Mouse (Mus musculus) lung, embryonic 14.5 days (tissue): ENCODE measurements at regions not wholly inside any gene's neighbourhood (a gene's known extent, or its start where the extent isn't known, plus 50 kb on each side); places are given as distances from the start of the nearest gene placed in this dataset.

Source experiments
- ATAC-seq: fragments of 200-750 bp; cut with Nextera tagmentation; 2 replicates; pipeline ENCODE4 v1.8.0; 2017; ENCODE audit warnings: mild to moderate bottlenecking, moderate TSS enrichment, moderate library complexity; ENCODE audit not compliant: insufficient read depth
- DNase-seq: peaks from one replicate; pipeline ENCODE4 v3.0.0-alpha.2; 2015
- H3K27ac ChIP-seq: fragments of 300-500 bp; sonication (generic); 2 replicates; pipeline ENCODE4 v1.5.1; 2014; ENCODE audit warnings: low read depth, mild to moderate bottlenecking, moderate library complexity
- H3K27me3 ChIP-seq: fragments of 300-500 bp; sonication (generic); 2 replicates; pipeline ENCODE4 v1.6.1; 2014; ENCODE audit warnings: low read length, control low read depth; ENCODE audit not compliant: insufficient read depth
- H3K36me3 ChIP-seq: fragments of 300-500 bp; sonication (generic); 2 replicates; pipeline ENCODE4 v1.6.1; 2014; ENCODE audit warnings: control low read depth; ENCODE audit not compliant: insufficient read depth
- H3K4me1 ChIP-seq: fragments of 300-500 bp; sonication (generic); 2 replicates; pipeline ENCODE4 v1.6.1; 2014; ENCODE audit warnings: antibody characterized with exemption, control low read depth; ENCODE audit not compliant: insufficient read depth
- H3K4me2 ChIP-seq: fragments of 300-500 bp; sonication (generic); 2 replicates; pipeline ENCODE4 v1.6.1; 2014; ENCODE audit warnings: mild to moderate bottlenecking
- H3K4me3 ChIP-seq: fragments of 300-500 bp; sonication (generic); 2 replicates; pipeline ENCODE4 v1.5.1; 2014; ENCODE audit warnings: low read depth, low read length
- H3K9ac ChIP-seq: fragments of 300-500 bp; sonication (generic); 2 replicates; pipeline ENCODE4 v1.6.1; 2014
- H3K9me3 ChIP-seq: fragments of 300-500 bp; sonication (generic); 2 replicates; pipeline ENCODE4 v1.6.1; 2016; ENCODE audit warnings: low read depth, low read length, control low read depth
- CTCF ChIP-seq: IDR thresholded peaks from 2 replicates; pipeline ENCODE4 v1.5.1; 2016; ENCODE audit warnings: antibody characterized with exemption, low read depth
- WGBS: fragments of 180-500 bp; shearing (Covaris S2); extraction: QIAGEN DNeasy Blood & Tissue Kit; methylation state at CpG from one replicate; pipeline ENCODE4 v1.1.7; 2014; 5-methylcytosine and 5-hydroxymethylcytosine counted together

DNA sequence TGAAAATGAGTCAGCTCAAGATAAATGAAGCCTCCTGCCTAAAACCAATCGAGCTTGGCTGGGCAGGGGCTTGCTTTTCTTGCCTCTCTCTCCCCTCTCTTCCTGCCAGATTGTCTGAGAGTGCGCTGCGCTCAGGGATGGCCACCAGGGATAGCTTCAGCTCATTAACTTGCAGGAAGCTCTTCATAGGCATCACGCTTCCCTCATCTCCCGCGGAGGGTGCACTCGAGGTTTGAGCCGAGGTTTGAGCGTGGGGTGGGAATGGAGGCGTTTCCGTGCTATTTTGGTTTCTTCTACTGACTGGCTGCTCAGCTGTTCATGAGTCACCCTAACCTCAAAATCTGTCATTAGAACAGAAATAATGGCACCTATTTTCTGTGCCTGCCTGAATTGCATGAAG is 227.7 kb downstream of the Spry2 start:
- no peak overlapping the region for H3K9ac ChIP-seq
- WGBS, result 34% methylated on average over 11 of the region's 11 CpGs
- no peaks in the 10 kb centered on the region for H3K36me3 ChIP-seq
- H3K4me1 ChIP-seq, result no peaks in the 10 kb centered on the region
- no peaks in the 10 kb centered on the region for H3K9me3 ChIP-seq
- DNase-seq, result peak; percentile 7
- no peak for ATAC-seq
- H3K4me2 ChIP-seq, result no peak overlapping the region
- no peak overlapping the region for H3K27ac ChIP-seq
- no peak overlapping the region for H3K4me3 ChIP-seq
- TF ChIP-seq CTCF, result no peak
- H3K27me3 ChIP-seq, result no peaks in the 10 kb centered on the region

DNA sequence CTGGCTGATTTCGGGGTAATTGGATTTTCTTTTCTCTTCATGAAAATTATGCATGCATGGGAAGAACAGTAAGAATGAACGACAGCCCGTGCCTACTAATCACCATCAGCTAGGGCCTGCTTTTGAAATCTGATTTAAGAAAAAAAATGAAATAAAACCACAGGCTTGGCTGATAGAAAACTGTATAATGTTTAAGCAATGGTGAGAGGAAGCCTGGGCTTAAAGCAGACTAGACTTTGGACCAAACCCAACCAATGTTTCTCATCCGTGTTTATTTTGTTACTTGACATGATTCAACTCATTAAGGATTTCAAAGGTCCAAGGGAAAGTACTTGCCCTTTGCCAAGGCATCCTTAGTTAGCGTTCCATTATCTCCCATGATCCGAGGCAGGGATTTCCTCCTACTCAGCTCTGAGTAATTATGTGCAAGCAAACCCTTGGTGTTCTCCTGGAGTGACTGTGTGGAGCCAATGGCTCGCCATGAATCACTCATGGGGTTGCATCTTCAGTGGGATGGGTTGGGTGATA is 231.9 kb downstream of the Spry2 start:
- H3K9me3 ChIP-seq, result no peaks in the 10 kb centered on the region

DNA sequence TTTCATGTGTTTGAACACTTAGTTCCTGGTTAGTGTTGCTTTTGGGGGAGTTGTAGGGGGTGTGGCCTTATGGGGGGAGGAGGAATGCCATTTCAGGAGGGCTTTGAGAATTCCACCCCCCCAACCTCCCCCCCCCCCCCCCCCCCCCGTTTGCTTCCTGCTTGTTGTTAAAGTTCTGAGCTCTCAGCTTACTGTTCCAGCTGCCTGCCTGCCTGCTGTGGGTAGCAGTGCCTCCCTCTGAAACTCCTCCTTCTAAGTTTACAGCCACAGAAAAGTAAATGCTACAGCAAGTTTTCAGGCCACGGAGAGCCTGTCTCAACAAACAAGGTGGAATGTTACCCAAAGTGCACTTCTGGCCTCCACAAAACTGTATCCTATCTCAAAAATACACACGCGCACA is 233.1 kb downstream of the Spry2 start:
- DNase-seq (no peak), ATAC-seq (no peak)
- no peaks in the 10 kb centered on the region for H3K9me3 ChIP-seq
- no peak overlapping the region for H3K27ac ChIP-seq
- H3K36me3 ChIP-seq, result no peaks in the 10 kb centered on the region
- no peak overlapping the region for H3K9ac ChIP-seq
- H3K4me2 ChIP-seq, result no peak overlapping the region
- no peak for TF ChIP-seq CTCF
- no peak overlapping the region for H3K4me3 ChIP-seq
- H3K4me1 ChIP-seq, result no peaks in the 10 kb centered on the region
- WGBS, result 81% methylated on average over 3 of the region's 4 CpGs
- H3K27me3 ChIP-seq, result no peaks in the 10 kb centered on the region

More for the DNA sequence above, 231.9 kb downstream of the Spry2 start:
- Histone ChIP-seq H3K27me3 (no peaks in the 10 kb centered on the region), H3K4me1 (no peaks in the 10 kb centered on the region), H3K9ac (no peak overlapping the region), H3K36me3 (no peaks in the 10 kb centered on the region), H3K4me3 (no peak overlapping the region), H3K4me2 (no peak overlapping the region), H3K27ac (no peak overlapping the region)
- ATAC-seq, result no peak
- WGBS, result 57% methylated on average over 7 of the region's 7 CpGs
- peak; percentile 38 for DNase-seq
- no peak for TF ChIP-seq CTCF

GRCm38 (mm10) chr14:105662839-105663238 is 233.8 kb downstream of the Spry2 start:
- H3K36me3 ChIP-seq, result no peaks in the 10 kb centered on the region
- no peak for DNase-seq
- WGBS, result 79% methylated on average over 6 of the region's 6 CpGs
- H3K9ac ChIP-seq, result no peak overlapping the region
- H3K9me3 ChIP-seq, result no peaks in the 10 kb centered on the region
- H3K4me2 ChIP-seq, result no peak overlapping the region
- H3K4me1 ChIP-seq, result no peaks in the 10 kb centered on the region
- H3K27ac ChIP-seq, result no peak overlapping the region
- H3K27me3 ChIP-seq, result no peaks in the 10 kb centered on the region
- no peak for TF ChIP-seq CTCF
- ATAC-seq, result no peak
- no peak overlapping the region for H3K4me3 ChIP-seq

DNA sequence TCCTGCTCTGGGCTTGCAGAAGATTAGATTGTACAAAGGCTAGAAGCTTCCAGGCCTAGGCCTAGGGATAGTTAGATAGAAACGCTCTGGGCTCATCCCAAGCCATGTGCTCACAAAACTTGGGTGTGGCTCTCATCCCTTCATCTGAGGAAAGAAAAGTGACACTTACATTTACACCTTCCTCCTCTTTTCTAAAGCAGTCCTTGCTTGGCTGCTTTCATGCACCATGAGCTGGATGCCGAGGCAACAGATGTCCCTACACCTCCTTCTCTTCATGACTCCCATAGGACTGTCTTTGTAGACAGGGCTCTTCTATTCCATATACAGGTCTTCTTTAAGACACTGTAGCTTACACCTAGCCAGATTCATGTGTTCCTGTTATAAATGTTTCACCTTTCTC is 238.3 kb downstream of the Spry2 start:
- no peak for DNase-seq
- ATAC-seq, result no peak
- H3K4me2 ChIP-seq, result no peak overlapping the region
- H3K9ac ChIP-seq, result no peak overlapping the region
- no peak overlapping the region for H3K4me3 ChIP-seq
- TF ChIP-seq CTCF, result no peak
- H3K4me1 ChIP-seq, result no peaks in the 10 kb centered on the region
- no peaks in the 10 kb centered on the region for H3K36me3 ChIP-seq
- no peak overlapping the region for H3K27ac ChIP-seq
- H3K27me3 ChIP-seq, result no peaks in the 10 kb centered on the region
- WGBS, result 90% methylated on average over 2 of the region's 2 CpGs
- H3K9me3 ChIP-seq, result no peaks in the 10 kb centered on the region

- Histone ChIP-seq H3K9ac (no peak overlapping the region), H3K36me3 (no peaks in the 10 kb centered on the region), H3K4me3 (no peak overlapping the region), H3K4me1 (no peaks in the 10 kb centered on the region), H3K4me2 (no peak overlapping the region), H3K27me3 (no peaks in the 10 kb centered on the region), H3K27ac (no peak overlapping the region), H3K9me3 (no peaks in the 10 kb centered on the region)
- ATAC-seq (no peak), DNase-seq (no peak)
- WGBS, result 70% methylated on average over 3 of the region's 3 CpGs
- TF ChIP-seq CTCF, result no peak
Measured at GRCm38 (mm10) chr14:105647166-105647565, 249.5 kb downstream of the Spry2 start.

DNA sequence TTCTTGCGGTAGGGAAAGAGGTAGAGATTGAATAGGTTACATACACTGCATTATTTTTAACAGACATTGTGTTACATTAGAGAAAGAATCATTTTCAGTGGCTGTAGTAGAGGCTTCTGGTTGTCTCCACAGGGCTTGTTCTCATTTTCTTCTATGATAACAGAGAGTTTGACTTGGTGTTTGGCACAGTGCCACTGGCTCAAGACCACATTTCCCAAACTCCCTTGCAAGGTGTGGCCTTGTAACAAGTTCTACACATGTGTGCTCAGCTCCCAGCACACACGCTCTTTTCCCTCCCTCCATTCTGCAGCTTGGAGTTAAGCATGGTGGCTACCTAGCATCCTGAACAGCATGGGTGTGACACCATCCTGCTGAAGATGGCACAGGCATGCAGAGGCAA is 252.2 kb downstream of the Spry2 start:
- DNase-seq, result no peak
- ATAC-seq, result no peak
- Histone ChIP-seq H3K4me1 (no peaks in the 10 kb centered on the region), H3K36me3 (no peaks in the 10 kb centered on the region), H3K4me2 (no peak overlapping the region), H3K4me3 (no peak overlapping the region), H3K27ac (no peak overlapping the region), H3K27me3 (no peaks in the 10 kb centered on the region), H3K9me3 (no peaks in the 10 kb centered on the region), H3K9ac (no peak overlapping the region)
- no peak for TF ChIP-seq CTCF
- 81% methylated on average over 2 of the region's 2 CpGs for WGBS
